Mouse (Mus musculus) gastrocnemius, postnatal 4 days (tissue): ENCODE results near the gene Hccs. TPM values are rescaled to one million over a fixed set of nuclear protein-coding genes. Genes with fewer than 3 reads are reported as not detected.

Experiments used
- DNase-seq, 2 experiments: peaks; one replicate each; pipeline ENCODE4 v3.0.0; 2021 to 2022; ENCODE audit warnings: low spot score in 2 of 2, mixed read lengths in 2 of 2
- total RNA-seq, 2 experiments: library from RNA; stranded (reverse); gene quantifications; 2 replicates each; pipeline ENCODE4 v1.2.3; 2021

Hccs gene
- total RNA-seq, 2 experiments from 2014 or later, result 22.3 to 22.6 TPM

DNA sequence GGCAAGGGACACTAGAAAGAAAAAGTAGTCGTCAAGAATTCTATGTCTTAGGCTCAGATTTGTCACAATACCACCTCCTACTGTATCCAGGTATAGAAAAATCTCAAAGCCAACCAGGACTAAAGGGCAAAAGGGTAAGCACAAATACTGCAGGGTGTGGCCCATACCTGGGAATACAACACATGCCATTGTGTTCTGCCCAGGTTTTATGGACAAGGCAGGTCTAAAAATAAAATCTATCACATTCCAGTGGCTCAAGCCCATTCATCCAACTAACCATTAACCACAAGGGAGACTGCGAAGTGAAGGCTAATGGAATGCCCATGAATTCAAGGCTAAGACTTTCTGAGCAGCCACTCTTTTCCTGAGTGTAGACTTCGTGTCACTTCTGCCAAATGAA lies 110.2 kb downstream of the Hccs start:
- no peak for DNase-seq

Other genes with a start within 250 kb of the Hccs start
- gene Amelx, start 133.2 kb downstream of the Hccs start, total RNA-seq, result not detected